Mouse (Mus musculus): ENCODE results near the gene Ube2c.

DNA sequence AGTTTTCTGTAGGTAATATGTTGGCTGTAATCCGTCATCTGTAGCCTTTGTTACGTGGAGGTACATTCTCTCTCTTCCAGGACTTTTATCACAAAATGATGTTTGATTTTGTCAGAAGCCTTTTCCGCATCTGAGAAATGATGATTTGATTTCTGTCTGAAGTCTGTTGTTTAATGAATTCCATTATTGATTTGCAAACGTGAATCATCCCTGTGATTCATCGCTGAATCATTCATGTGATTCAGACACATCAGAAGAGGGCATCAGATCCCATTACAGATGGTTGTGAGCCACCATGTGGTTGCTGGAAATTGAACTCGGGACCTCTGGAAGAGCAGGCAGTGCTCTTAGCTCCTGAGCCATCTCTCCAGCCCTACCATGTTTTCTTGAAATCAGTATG is 20.7 kb upstream of the Ube2c start:
- no peak for TF ChIP-seq MAX (IDR thresholded peaks at IDR 0.05; ENCODE audit: low read depth)
- TF ChIP-seq POLR2A (IDR thresholded peaks at IDR 0.05; ENCODE audit: insufficient read length, low read depth) = no peak
- TF ChIP-seq E2F4 (IDR thresholded peaks at IDR 0.05; ENCODE audit: insufficient read depth) = no peak
- TF ChIP-seq CEBPB (IDR thresholded peaks at IDR 0.05; ENCODE audit: insufficient read depth, poor library complexity, severe bottlenecking) = no peak
- no peak for TF ChIP-seq USF1 (IDR thresholded peaks at IDR 0.05; ENCODE audit: low read depth)
- TF ChIP-seq POLR2AphosphoS2 (IDR thresholded peaks at IDR 0.05; ENCODE audit: insufficient read length, low read depth) = no peak
- no peak for TF ChIP-seq TCF12 (IDR thresholded peaks at IDR 0.05; ENCODE audit: insufficient read depth, poor library complexity, severe bottlenecking)
- no peak for TF ChIP-seq SRF (IDR thresholded peaks at IDR 0.05; ENCODE audit: control insufficient read depth, insufficient read length, low read depth)
- no peak for TF ChIP-seq TCF3 (IDR thresholded peaks at IDR 0.05; ENCODE audit: insufficient read length, low read depth)
- no peak for TF ChIP-seq MYOG (IDR thresholded peaks at IDR 0.05; ENCODE audit: control insufficient read depth in 1 of 3, insufficient read depth in 1 of 3, insufficient read length in 2 of 3, low read depth in 2 of 3)
